Mouse (Mus musculus) cortical plate, adult 2 months (tissue): ENCODE measurements around the gene Vps13d.

ENCODE experiments used
- CTCF ChIP-seq: fragments of 200-500 bp; IDR thresholded peaks from 2 replicates; pipeline ENCODE4 v1.5.1; 2011; ENCODE audit warnings: mild to moderate bottlenecking, control low read depth, low read length; ENCODE audit not compliant: insufficient read depth; ENCODE audit errors: extremely low read depth
- POLR2A ChIP-seq: fragments of 200-500 bp; IDR thresholded peaks from 2 replicates; pipeline ENCODE4 v1.6.1; 2011; ENCODE audit warnings: mild to moderate bottlenecking, low read length, control low read depth; ENCODE audit not compliant: insufficient read depth; ENCODE audit errors: extremely low read depth

- TF ChIP-seq POLR2A: no peak
- no peak for TF ChIP-seq CTCF
Measured at GRCm38 (mm10) chr4:145130772-145131171, 64.0 kb downstream of the Vps13d start.
